20 mouse cellular contexts compared by ENCODE assay signal in the genomic region with DNA sequence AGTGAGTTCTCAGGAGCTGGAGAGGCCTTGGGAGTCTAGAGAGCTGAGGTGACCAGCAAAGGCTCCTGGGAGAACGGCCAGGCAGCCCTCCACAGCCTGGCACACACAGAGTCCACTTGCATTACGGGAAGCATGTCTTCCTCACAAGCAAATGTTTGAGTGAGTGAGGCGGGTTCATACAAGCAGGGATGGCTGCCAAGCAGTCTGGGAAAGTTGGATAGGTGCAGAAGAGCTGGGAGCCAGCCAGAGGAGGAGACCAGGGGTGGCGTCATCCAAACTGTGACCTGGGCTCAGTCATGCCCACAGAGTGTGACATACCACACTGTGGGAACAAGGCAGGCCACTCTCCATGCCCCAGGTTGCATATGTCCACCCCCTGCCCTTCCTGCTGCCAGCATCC. TPM values are rescaled to one million over a fixed set of nuclear protein-coding genes. Genes with fewer than 3 reads are reported as not detected.
DNase-seq lines count a peak whose midpoint lies in the region; ATAC-seq lines count a peak whose summit lies in the region.
"Had no signal": no experiment of that assay in that cellular context is flagged by ENCODE, and none has a peak within 500 bp of the region (broad histone marks: within the 10 kb centered on the region; RNA-seq: fewer than 3 reads in every experiment).

No protein-coding gene starts in this region.

- 72% methylated on average over 4 of the region's 4 CpGs for WGBS in heart, embryonic 11.5 days (ENCODE audit: insufficient replicate concordance)
- WGBS in midbrain, embryonic 16.5 days, result 84% methylated on average over 4 of the region's 4 CpGs

- peaks cover 21% of the 10 kb centered on the region for H3K4me1 ChIP-seq in heart, embryonic 11.5 days (ENCODE audit: control insufficient read depth, insufficient read depth, low read length)
- peaks cover 3% of the 10 kb centered on the region for H3K4me1 ChIP-seq in midbrain, embryonic 16.5 days (ENCODE audit: control insufficient read depth, insufficient read depth, low read length)
- H3K4me1 ChIP-seq: liver, embryonic 15.5 days had no signal

- no peaks in the 10 kb centered on the region for H3K9me3 ChIP-seq in heart, embryonic 11.5 days (replicated peaks; ENCODE audit: control insufficient read depth, low read length)
- no peaks in the 10 kb centered on the region for H3K9me3 ChIP-seq in midbrain, embryonic 16.5 days (replicated peaks; ENCODE audit: control insufficient read depth, low read length, poor library complexity, severe bottlenecking)
- H3K9me3 ChIP-seq: hindbrain, embryonic 10.5 days; limb, embryonic 15.5 days; liver, embryonic 15.5 days; midbrain, embryonic 10.5 days had no signal

- H3K4me3 ChIP-seq in heart, embryonic 11.5 days (ENCODE audit: low read depth, low read length), result no peak overlapping the region
- H3K4me3 ChIP-seq in midbrain, embryonic 16.5 days (ENCODE audit: low read depth, low read length), result no peak overlapping the region
- H3K4me3 ChIP-seq: hindbrain, embryonic 10.5 days; layer of hippocampus, adult 2 months; limb, embryonic 15.5 days; liver, embryonic 15.5 days; midbrain, embryonic 10.5 days had no signal

- DNase-seq in cerebellum, adult 11 months, result peak; percentile 50
- DNase-seq in heart, postnatal 14 days, result peak; percentile 48 to 61
- peak; percentile 59 for DNase-seq in 3134 (ENCODE audit: extremely low read depth, insufficient read length, low spot score)
- DNase-seq in cerebellum, postnatal 10 days, result peak; percentile 73 to 80
- no peak for DNase-seq in c-Kit-positive CD71-positive TER-119-positive erythroid progenitor cells, embryonic 14.5 days (ENCODE audit: low spot score)
- DNase-seq: kidney, adult 8-10 months; kidney, postnatal 14 days; layer of hippocampus, postnatal 36 days; right cerebral cortex, postnatal 4 days; thymus, adult 2 months had no signal

- H3K4me2 ChIP-seq in heart, embryonic 11.5 days, result no peak overlapping the region
- no peak overlapping the region for H3K4me2 ChIP-seq in midbrain, embryonic 16.5 days (ENCODE audit: low read length)
- H3K4me2 ChIP-seq: limb, embryonic 15.5 days; liver, embryonic 15.5 days had no signal

- intact Hi-C loops in heart, postnatal 14 days (cut with DNase I), result no loop called here

- no peak overlapping the region for H3K9ac ChIP-seq in heart, embryonic 11.5 days (ENCODE audit: low read depth, low read length)
- H3K9ac ChIP-seq in midbrain, embryonic 16.5 days (ENCODE audit: low read depth, low read length), result no peak overlapping the region
- H3K9ac ChIP-seq: limb, embryonic 15.5 days; liver, embryonic 15.5 days had no signal

- H3K27ac ChIP-seq in heart, embryonic 11.5 days (ENCODE audit: low read depth, low read length), result no peak overlapping the region
- no peak overlapping the region for H3K27ac ChIP-seq in midbrain, embryonic 16.5 days (ENCODE audit: low read length)
- H3K27ac ChIP-seq: hindbrain, embryonic 10.5 days; layer of hippocampus, adult 2 months; limb, embryonic 15.5 days; liver, embryonic 15.5 days; midbrain, embryonic 10.5 days had no signal

- H3K27me3 ChIP-seq in heart, embryonic 11.5 days (ENCODE audit: control insufficient read depth, insufficient read depth, low read length), result peaks cover 12% of the 10 kb centered on the region
- no peaks in the 10 kb centered on the region for H3K27me3 ChIP-seq in midbrain, embryonic 16.5 days (ENCODE audit: control insufficient read depth, insufficient read depth, low read depth, low read length)
- H3K27me3 ChIP-seq: limb, embryonic 15.5 days; liver, embryonic 15.5 days had no signal

- H3K36me3 ChIP-seq in heart, embryonic 11.5 days (ENCODE audit: control insufficient read depth, insufficient read depth, low read length), result no peaks in the 10 kb centered on the region
- H3K36me3 ChIP-seq in midbrain, embryonic 16.5 days (ENCODE audit: control insufficient read depth, insufficient read depth, low read length), result no peaks in the 10 kb centered on the region
- H3K36me3 ChIP-seq: hindbrain, embryonic 10.5 days; limb, embryonic 15.5 days; liver, embryonic 15.5 days; midbrain, embryonic 10.5 days had no signal

- no peak for ATAC-seq in cerebellum, adult (ENCODE audit: insufficient number of reproducible peaks, low FRiP score, low TSS enrichment)
- no peak for ATAC-seq in heart, embryonic 11.5 days (replicated peaks; ENCODE audit: insufficient number of reproducible peaks, low FRiP score, low TSS enrichment)
- ATAC-seq in midbrain, embryonic 16.5 days, result no peak

RNA-seq across cellular contexts. Expression of a gene that starts 25.2 kb away (rescaled TPM):
- 10 to 100 TPM; 23.8 to 25.0 TPM for total RNA-seq in heart, postnatal 14 days (2021)
- 1.7 and 1.8 TPM in 2 replicates for polyA plus RNA-seq in heart, embryonic 11.5 days (2014; fragmentation: Nextera tagmentation; extraction: Ambion mirVana)
- polyA plus RNA-seq in midbrain, embryonic 16.5 days (2015; fragmentation: Nextera tagmentation; extraction: Ambion mirVana), result 1.2 and 1.3 TPM in 2 replicates
- total RNA-seq: CH12.LX, MEL had no signal
